Mouse (Mus musculus): ENCODE measurements at regions not wholly inside any gene's neighbourhood (a gene's known extent, or its start where the extent isn't known, plus 50 kb on each side); places are given as distances from the start of the nearest gene placed in this dataset.

- no peak for DNase-seq (ENCODE audit: low read depth)
Measured at GRCm38 (mm10) chr10:67669066-67669465, 120.3 kb upstream of the Ado start.

GRCm38 (mm10) chr10:67663028-67663427 is 114.3 kb upstream of the Ado start:
- no peak for DNase-seq (ENCODE audit: low read depth)

- no peak for DNase-seq (ENCODE audit: low read depth)
Measured at GRCm38 (mm10) chr10:67661666-67662065, 112.9 kb upstream of the Ado start.

- no peak for DNase-seq (ENCODE audit: low read depth)
Measured at GRCm38 (mm10) chr10:67658005-67658545, 109.3 kb upstream of the Ado start.

GRCm38 (mm10) chr10:67657305-67657704 is 108.5 kb upstream of the Ado start:
- DNase-seq (ENCODE audit: low read depth) = no peak

- no peak for DNase-seq (ENCODE audit: low read depth)
Measured at GRCm38 (mm10) chr10:67654518-67654917, 105.8 kb upstream of the Ado start.

GRCm38 (mm10) chr10:67652300-67652699 is 103.5 kb upstream of the Ado start:
- no peak for DNase-seq (ENCODE audit: low read depth)

- no peak for DNase-seq (ENCODE audit: low read depth)
Measured at GRCm38 (mm10) chr10:67651386-67651785, 102.6 kb upstream of the Ado start.

GRCm38 (mm10) chr10:67647777-67648727 is 99.3 kb upstream of the Ado start:
- DNase-seq (ENCODE audit: low read depth) = no peak

- DNase-seq (ENCODE audit: low read depth) = no peak
Measured at GRCm38 (mm10) chr10:67646659-67647559, 98.2 kb upstream of the Ado start.

GRCm38 (mm10) chr10:67645821-67646220 is 97.1 kb upstream of the Ado start:
- no peak for DNase-seq (ENCODE audit: low read depth)

GRCm38 (mm10) chr10:67644280-67644679 is 95.5 kb upstream of the Ado start:
- DNase-seq (ENCODE audit: low read depth) = no peak

- DNase-seq (ENCODE audit: low read depth) = no peak
Measured at GRCm38 (mm10) chr10:67643685-67644084, 94.9 kb upstream of the Ado start.

- DNase-seq (ENCODE audit: low read depth) = no peak
Measured at GRCm38 (mm10) chr10:67637339-67637738, 88.6 kb upstream of the Ado start.

GRCm38 (mm10) chr10:67636569-67636968 is 87.8 kb upstream of the Ado start:
- no peak for DNase-seq (ENCODE audit: low read depth)

- DNase-seq (ENCODE audit: low read depth) = no peak
Measured at GRCm38 (mm10) chr10:67634795-67635194, 86.0 kb upstream of the Ado start.

GRCm38 (mm10) chr10:67633063-67633462 is 84.3 kb upstream of the Ado start:
- DNase-seq (ENCODE audit: low read depth) = no peak

- DNase-seq (ENCODE audit: low read depth) = no peak
Measured at GRCm38 (mm10) chr10:67623338-67623737, 74.6 kb upstream of the Ado start.

- no peak for DNase-seq (ENCODE audit: low read depth)
Measured at GRCm38 (mm10) chr10:67620018-67620417, 71.3 kb upstream of the Ado start.

- no peak for DNase-seq (ENCODE audit: low read depth)
Measured at GRCm38 (mm10) chr10:67618112-67618511, 69.4 kb upstream of the Ado start.

- DNase-seq (ENCODE audit: low read depth) = no peak
Measured at GRCm38 (mm10) chr10:67615016-67615415, 66.3 kb upstream of the Ado start.

- DNase-seq (ENCODE audit: low read depth) = no peak
Measured at GRCm38 (mm10) chr10:67610689-67611088, 61.9 kb upstream of the Ado start.
